Mouse (Mus musculus): Measurements from ENCODE around the gene Rhobtb1. TPM values are rescaled to one million over a fixed set of nuclear protein-coding genes. Genes with fewer than 3 reads are reported as not detected.

The Rhobtb1 gene
- polyA plus RNA-seq, 1 experiment, result 8.9 TPM

- TF ChIP-seq CTCF (IDR thresholded peaks at IDR 0.05; ENCODE audit: borderline replicate concordance, insufficient read depth, low read length) (no peak), POLR2A (IDR thresholded peaks at IDR 0.05; ENCODE audit: low read depth, low read length) (no peak)
- H3K4me1 ChIP-seq (ENCODE audit: control insufficient read depth, insufficient read depth, low read length), result no peaks in the 10 kb centered on the region
Measured at GRCm38 (mm10) chr10:69225951-69226350, 74.7 kb downstream of the Rhobtb1 start.

DNA sequence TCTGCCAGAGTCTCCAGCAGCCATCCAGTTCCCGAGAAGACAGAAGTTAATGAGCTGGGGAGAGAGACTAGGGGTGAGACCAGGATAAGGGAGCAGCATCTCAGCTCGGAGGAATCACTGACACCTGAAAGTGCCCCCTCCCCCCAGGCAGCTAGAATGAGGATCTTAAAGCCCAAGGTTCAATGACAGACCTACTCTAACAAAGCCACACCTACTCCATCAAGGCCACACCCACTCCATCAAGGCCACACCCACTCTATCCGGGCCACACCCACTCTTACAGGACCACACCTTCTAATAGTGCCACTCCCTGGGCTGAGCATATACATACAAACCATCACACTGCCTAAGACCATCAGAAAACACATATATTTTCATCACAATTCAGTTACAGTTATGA lies 86.0 kb downstream of the Rhobtb1 start:
- Histone ChIP-seq H3K4me3 (ENCODE audit: insufficient read depth, low read length) (no peak overlapping the region), H3K4me1 (ENCODE audit: control insufficient read depth, insufficient read depth, low read length) (no peaks in the 10 kb centered on the region), H3K27ac (ENCODE audit: insufficient read depth, low read length) (no peak overlapping the region)
- no peak for TF ChIP-seq POLR2A (IDR thresholded peaks at IDR 0.05; ENCODE audit: low read depth, low read length)
- TF ChIP-seq CTCF (IDR thresholded peaks at IDR 0.05; ENCODE audit: borderline replicate concordance, insufficient read depth, low read length), result no peak

More at GRCm38 (mm10) chr10:69225951-69226350, 74.7 kb downstream of the Rhobtb1 start:
- Histone ChIP-seq H3K27ac (ENCODE audit: insufficient read depth, low read length) (no peak overlapping the region), H3K4me3 (ENCODE audit: insufficient read depth, low read length) (no peak overlapping the region)

- no peaks in the 10 kb centered on the region for H3K4me1 ChIP-seq (ENCODE audit: control insufficient read depth, insufficient read depth, low read length)
- no peak overlapping the region for H3K4me3 ChIP-seq (ENCODE audit: insufficient read depth, low read length)
- TF ChIP-seq CTCF (IDR thresholded peaks at IDR 0.05; ENCODE audit: borderline replicate concordance, insufficient read depth, low read length) (no peak), POLR2A (IDR thresholded peaks at IDR 0.05; ENCODE audit: low read depth, low read length) (no peak)
Measured at GRCm38 (mm10) chr10:69237781-69238180, 86.5 kb downstream of the Rhobtb1 start.

DNA sequence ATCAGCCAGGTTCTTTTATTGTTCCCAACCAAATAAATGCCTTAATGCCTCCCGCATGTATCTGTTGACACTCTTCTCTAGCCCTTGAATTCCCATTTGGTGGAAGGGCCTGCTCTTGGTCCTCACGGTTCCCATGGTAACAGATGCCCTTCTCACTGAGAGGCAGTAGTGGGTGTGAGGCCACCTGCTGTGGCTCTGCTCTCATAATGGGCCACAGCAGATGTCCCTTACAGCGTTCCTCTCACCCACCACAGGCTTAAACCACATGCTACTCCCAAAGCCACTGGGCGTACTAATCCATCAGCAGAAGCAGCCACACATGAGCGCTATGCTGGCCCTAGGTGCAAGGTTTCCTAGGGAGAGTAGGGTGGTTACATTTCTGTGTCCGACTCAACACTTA lies 87.1 kb downstream of the Rhobtb1 start:
- H3K4me1 ChIP-seq (ENCODE audit: control insufficient read depth, insufficient read depth, low read length), result no peaks in the 10 kb centered on the region
- no peak overlapping the region for H3K27ac ChIP-seq (ENCODE audit: insufficient read depth, low read length)
- H3K4me3 ChIP-seq (ENCODE audit: insufficient read depth, low read length), result no peak overlapping the region
- TF ChIP-seq CTCF (IDR thresholded peaks at IDR 0.05; ENCODE audit: borderline replicate concordance, insufficient read depth, low read length), result no peak
- no peak for TF ChIP-seq POLR2A (IDR thresholded peaks at IDR 0.05; ENCODE audit: low read depth, low read length)

More at GRCm38 (mm10) chr10:69237781-69238180, 86.5 kb downstream of the Rhobtb1 start:
- H3K27ac ChIP-seq (ENCODE audit: insufficient read depth, low read length), result no peak overlapping the region

DNA sequence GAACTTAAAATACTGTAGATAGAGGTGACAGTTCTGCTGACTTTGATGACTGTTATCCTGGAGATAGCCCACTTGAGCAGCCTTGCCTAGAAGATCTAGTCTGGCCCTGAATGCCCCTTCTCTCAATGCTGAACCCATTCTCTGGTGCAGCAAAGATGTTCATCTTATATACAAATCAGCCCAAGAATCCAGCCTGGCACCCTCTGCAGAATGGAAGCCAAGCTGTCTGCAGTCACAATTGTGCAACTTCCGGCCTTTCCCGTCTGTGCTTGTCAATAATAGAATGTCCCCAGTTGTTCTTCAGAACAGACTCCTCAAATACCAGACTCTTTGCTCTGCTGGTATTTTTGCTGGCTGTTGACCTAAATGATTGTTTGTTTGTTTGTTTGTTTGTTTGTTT lies 89.3 kb downstream of the Rhobtb1 start:
- TF ChIP-seq POLR2A (IDR thresholded peaks at IDR 0.05; ENCODE audit: low read depth, low read length) (no peak), CTCF (IDR thresholded peaks at IDR 0.05; ENCODE audit: borderline replicate concordance, insufficient read depth, low read length) (no peak)
- H3K27ac ChIP-seq (ENCODE audit: insufficient read depth, low read length), result no peak overlapping the region
- no peak overlapping the region for H3K4me3 ChIP-seq (ENCODE audit: insufficient read depth, low read length)
- no peaks in the 10 kb centered on the region for H3K4me1 ChIP-seq (ENCODE audit: control insufficient read depth, insufficient read depth, low read length)

- no peak overlapping the region for H3K27ac ChIP-seq (ENCODE audit: insufficient read depth, low read length)
- TF ChIP-seq POLR2A (IDR thresholded peaks at IDR 0.05; ENCODE audit: low read depth, low read length) (no peak), CTCF (IDR thresholded peaks at IDR 0.05; ENCODE audit: borderline replicate concordance, insufficient read depth, low read length) (no peak)
- no peaks in the 10 kb centered on the region for H3K4me1 ChIP-seq (ENCODE audit: control insufficient read depth, insufficient read depth, low read length)
- H3K4me3 ChIP-seq (ENCODE audit: insufficient read depth, low read length), result no peak overlapping the region
Measured at GRCm38 (mm10) chr10:69245151-69245550, 93.9 kb downstream of the Rhobtb1 start.

DNA sequence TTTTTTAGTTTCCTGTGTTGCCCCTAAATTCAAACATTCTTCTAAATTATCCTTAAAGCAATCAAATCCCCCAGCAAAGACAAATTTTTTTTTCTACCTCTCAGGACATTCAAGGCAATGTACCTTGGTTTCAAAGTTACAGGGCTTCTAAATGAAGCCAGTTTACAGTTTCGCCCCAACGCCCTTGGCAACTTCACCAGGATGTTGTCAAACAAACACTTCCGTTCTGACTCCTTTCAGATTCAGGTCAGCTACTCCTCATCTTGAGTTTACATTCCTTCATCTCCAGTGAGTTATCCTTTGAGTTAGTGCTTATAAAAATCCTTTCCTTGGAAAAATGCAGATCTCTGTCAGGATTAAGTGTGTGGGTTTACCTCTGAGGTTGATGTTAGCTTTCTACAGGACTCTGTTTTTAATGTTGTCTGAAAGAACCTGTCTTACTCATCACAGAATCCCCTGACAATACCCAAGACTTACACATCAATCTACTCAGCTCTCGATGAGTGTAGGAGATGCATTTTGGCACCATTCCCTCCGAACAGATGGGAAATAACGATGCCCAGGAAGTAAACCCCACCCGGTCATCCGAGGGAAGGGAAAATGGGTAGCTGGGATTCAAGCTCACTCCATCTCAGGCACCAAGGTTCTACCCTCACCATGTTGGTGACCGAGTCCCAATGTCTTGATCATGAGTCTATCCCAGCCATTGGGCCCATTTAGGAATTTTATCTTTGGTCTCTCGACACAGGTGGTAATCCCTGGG lies 94.9 kb downstream of the Rhobtb1 start:
- TF ChIP-seq POLR2A (IDR thresholded peaks at IDR 0.05; ENCODE audit: low read depth, low read length) (no peak), CTCF (IDR thresholded peaks at IDR 0.05; ENCODE audit: borderline replicate concordance, insufficient read depth, low read length) (no peak)
- no peaks in the 10 kb centered on the region for H3K4me1 ChIP-seq (ENCODE audit: control insufficient read depth, insufficient read depth, low read length)

DNA sequence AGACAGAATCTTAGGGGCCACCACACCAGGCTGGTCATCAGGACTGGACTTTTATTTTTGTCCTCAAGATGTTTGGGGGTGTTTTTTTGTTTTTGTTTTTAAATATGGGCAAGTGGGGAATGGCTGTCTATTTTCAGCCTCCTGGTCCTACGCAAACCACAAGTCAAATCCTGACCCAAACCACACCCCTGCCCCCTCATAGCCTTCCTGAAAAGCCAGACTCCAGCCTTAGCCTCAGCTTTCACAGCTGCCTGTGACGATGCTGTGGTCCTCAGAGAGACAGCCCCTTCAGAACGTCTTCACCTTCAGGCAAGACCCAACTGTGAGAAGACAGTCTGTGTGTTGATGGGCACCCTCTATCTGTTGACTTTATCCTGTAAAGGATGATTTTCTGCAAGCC lies 95.5 kb downstream of the Rhobtb1 start:
- Histone ChIP-seq H3K4me1 (ENCODE audit: control insufficient read depth, insufficient read depth, low read length) (no peaks in the 10 kb centered on the region), H3K4me3 (ENCODE audit: insufficient read depth, low read length) (no peak overlapping the region), H3K27ac (ENCODE audit: insufficient read depth, low read length) (no peak overlapping the region)
- no peak for TF ChIP-seq POLR2A (IDR thresholded peaks at IDR 0.05; ENCODE audit: low read depth, low read length)
- no peak for TF ChIP-seq CTCF (IDR thresholded peaks at IDR 0.05; ENCODE audit: borderline replicate concordance, insufficient read depth, low read length)

More for the DNA sequence above, 94.9 kb downstream of the Rhobtb1 start:
- no peak overlapping the region for H3K27ac ChIP-seq (ENCODE audit: insufficient read depth, low read length)
- no peak overlapping the region for H3K4me3 ChIP-seq (ENCODE audit: insufficient read depth, low read length)

- H3K27ac ChIP-seq (ENCODE audit: insufficient read depth, low read length), result no peak overlapping the region
- TF ChIP-seq CTCF (IDR thresholded peaks at IDR 0.05; ENCODE audit: borderline replicate concordance, insufficient read depth, low read length) (no peak), POLR2A (IDR thresholded peaks at IDR 0.05; ENCODE audit: low read depth, low read length) (no peak)
- H3K4me1 ChIP-seq (ENCODE audit: control insufficient read depth, insufficient read depth, low read length), result no peaks in the 10 kb centered on the region
- no peak overlapping the region for H3K4me3 ChIP-seq (ENCODE audit: insufficient read depth, low read length)
Measured at GRCm38 (mm10) chr10:69247311-69248033, 96.2 kb downstream of the Rhobtb1 start.
